Mouse (Mus musculus): ENCODE measurements around the gene 2310009B15Rik.

The 2310009B15Rik gene

DNA sequence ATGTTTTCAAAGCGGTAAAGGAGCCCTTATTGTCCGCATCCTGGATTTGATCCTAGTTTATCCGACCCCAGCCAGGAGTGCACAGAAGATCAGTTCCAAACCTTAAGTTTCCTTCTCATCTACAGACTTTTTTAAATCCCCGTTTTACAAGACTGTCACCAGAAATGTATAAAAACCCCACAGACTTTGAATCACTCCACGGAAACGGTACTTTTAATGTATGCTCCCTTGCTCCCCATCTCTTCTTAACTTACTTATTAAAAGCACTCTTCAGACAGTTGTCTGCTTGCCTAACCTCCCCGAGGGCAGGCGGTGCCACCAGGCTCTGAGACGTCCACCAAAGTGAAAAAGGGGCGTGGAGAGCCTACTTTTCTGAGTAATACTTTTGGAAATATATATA, 13.9 kb downstream of the 2310009B15Rik start:
- no peak for DNase-seq (ENCODE audit: low read depth in 1 of 2, low spot score in 2 of 2)

DNA sequence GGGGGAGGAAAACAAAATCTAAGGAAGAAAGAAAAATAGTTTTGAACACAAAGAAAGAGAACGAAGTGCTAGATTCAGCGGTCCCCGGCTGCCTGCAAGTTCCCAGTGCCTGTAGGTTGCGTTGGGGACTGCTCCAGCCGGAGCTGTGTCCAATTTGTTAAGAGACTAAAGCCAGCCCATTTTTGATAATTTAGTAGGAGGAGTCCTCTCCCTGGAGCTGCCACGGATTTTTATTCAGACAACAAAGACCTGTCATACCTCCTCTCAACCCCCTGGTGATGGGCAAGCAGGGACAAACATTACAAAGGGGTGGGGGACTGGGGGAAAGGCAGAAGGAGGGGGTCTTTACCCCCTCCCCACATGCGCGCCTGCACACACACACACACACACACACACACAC, 14.3 kb downstream of the 2310009B15Rik start:
- DNase-seq (ENCODE audit: low read depth in 1 of 2, low spot score in 2 of 2): no peak

DNA sequence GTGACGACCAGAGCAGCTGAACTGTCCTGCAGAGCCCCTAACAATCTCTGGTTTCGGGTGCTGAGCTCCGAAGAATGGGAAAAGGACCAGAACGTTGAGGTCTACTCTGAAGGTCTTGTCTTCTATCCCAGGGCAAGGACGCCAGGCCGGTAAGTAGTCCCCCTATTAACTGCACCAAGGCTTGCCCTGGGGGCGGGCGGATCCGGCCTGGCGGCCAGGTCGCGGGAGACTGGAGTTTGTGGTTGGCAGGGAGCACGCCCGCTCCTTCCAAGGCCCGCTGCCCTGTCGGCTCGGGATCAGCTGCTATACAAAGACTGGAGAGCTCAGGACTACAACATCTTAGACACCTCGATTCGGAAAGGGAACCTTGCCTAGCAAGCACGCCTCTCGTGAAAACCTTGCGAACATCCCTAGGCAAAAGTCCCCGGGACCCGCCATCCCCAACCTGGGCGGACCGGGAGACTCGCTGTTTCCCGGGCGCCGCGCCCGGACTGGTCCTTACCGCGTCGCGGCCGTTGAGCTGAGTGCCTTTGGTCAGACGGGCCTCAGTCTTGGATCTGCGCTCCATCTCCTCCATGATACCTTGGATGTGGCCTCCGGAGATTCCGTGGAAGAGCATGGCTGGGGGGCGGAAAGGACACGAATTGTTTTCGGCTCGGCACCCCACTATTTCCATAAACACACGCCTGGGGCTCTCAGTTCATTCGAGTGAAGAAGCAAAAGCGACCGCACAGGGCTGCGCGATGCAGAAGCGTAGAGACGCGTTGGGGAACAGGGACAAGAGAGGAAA, 15.2 kb downstream of the 2310009B15Rik start:
- DNase-seq (ENCODE audit: low read depth in 1 of 2, low spot score in 2 of 2): no peak

DNA sequence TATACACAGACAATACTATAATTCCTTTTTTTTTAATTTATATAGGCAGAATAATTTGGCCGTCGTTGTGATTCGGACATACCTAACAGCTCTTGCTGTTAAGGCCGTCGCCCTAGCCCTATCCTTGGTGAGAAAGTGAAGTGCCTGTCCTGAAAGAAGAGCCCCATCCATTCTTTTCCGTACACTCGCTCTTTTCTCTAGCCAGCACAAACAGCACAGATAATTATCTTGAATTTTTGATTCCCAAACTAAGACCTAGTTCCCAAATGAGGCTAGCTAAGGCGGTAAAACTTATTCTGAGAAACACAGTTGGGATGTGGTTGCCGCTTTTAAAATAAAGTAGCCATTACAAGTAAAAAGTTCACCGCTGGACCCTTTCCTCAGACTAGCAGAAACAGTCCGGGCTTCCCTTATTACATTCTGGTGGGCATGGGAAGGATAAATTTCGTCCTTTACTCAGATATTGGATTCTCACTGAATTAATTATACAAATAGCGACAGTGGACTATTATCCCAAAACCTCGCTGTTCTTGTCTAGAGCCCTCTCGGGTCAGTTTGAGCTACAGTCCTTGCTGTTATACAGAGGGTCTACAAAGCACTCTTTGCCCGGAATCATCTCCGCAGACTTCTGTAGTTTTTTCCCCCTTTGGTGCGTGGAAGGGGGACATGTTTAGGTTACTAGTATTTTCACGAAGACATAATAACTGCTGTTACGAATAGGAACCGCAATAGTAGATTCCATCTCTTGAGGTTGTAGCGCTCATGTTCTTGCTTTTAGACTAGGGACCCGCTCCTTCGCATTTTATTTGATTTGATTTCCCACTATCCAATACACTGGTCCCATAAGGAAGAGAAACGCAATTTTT, 16.0 kb downstream of the 2310009B15Rik start:
- DNase-seq (ENCODE audit: low read depth in 1 of 2, low spot score in 2 of 2): no peak

DNA sequence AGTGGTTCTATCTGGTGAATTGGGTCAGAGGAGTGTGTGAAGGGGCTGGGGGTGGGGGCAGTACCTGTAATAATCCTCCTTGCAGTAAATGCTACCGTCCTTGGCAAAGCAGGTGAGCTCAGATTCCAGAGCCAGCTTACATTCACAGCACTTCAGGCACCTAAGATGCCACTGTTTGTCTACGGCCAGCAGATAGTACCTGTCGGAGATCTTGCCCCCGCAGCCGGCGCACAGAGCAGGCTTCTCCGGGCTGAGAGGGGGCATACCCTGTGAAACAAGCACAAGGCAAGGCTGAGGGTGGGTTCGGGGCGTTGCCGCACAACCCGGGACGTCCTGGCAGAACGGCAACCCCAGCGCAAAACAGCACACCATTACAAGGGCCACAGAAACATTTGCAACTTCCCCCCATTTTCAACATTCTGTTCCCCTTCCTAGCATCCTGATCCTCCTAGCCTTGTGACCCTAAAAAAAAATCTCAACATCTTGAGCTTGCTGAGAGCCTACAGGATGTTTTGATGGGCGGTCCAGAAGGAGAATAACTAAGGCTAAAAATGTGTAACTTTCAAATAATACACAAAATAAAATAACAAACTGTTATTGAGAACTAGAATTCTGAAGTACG, 16.7 kb downstream of the 2310009B15Rik start:
- no peak for DNase-seq (ENCODE audit: low read depth in 1 of 2, low spot score in 2 of 2)

DNA sequence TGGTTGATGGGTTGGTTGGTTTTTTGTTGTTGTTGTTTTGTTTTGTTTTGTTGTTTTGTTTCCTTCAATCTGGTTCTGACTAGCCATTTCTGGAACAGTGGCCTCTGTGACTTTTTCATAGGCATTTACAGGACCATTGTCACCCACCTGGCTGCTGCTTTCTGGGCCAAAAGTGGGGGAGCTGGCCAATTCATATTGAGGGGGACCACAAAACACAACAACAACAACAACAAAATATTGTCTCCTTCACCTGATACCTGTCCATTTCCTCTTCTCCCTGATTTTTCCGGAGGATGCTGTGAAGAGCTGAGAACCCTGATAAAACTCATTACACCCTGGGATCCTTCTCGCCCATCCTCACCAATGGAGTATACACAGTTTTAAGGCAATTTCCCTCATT, 17.4 kb downstream of the 2310009B15Rik start:
- no peak for DNase-seq (ENCODE audit: low read depth in 1 of 2, low spot score in 2 of 2)

DNA sequence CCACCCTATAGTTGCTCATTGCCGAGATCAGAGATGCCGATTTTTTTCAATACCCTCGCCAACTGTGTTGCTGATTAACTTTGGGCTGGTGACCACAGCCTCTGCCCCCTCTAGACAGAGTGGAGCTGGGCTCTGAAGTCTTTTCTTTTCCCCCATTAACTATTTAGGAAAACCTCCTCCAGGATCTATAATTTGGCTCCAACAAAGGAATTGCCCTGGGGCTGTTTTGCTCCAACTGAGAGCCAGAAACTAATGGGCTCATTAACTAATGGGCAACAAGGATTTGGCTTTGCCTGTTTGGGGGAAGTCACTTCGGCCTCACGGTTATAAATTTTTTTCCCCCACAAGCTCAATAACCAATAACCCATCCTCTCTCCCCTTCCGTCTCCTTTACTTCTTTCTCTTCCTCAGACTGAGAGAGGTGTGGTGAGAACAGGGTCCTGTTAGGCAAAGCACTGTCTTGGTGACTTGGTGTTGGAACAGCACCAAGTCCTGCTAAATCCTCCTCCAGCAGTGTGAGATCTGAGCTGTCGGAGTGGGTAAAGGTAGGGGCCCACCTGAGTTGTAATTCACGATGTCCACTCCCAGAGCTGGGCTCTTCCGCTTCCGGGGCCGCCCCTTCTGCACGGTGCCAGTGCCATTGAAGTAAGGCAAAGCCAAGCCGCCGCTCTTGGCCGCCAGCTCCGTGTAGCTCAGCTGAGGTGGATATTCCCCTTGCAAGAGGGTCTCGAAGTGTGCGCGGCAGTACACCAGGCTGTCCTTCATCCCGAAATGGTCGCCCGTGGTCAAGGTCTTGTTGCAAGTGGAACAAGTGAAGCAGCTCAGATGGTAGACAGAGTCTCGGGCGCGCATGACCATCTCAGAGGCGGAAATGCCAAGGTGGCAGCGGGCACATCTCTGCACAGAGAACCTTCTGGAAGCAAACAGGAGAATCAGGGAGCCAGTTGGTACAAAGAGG, 18.6 kb downstream of the 2310009B15Rik start:
- DNase-seq (ENCODE audit: low read depth in 1 of 2, low spot score in 2 of 2): no peak

DNA sequence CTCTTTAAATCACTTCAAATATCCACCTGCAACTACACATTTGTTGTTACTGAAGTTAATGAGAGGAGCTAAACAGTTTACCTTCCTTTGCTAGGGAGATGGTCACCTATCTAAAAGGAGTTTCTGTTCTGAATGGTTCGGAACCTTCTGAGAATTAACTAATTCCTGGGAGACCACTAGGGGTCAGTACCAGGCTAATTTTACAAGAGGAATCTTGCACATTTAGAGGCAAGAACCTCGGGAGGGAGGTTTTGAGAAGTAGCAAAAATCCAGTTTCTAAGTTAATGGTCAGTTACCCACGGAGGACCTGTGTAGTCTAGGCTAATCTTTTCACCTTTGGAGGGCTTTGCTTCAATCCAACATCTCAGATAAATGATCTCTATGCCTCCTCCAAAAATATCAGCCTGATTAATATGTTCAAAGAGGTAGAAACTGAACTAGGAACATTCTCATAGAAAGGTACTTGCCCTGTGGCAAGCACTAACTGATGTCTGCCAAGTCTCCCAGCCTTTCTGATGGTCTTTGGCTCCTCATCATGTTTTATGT, 21.2 kb downstream of the 2310009B15Rik start:
- DNase-seq (ENCODE audit: low read depth in 1 of 2, low spot score in 2 of 2): no peak

DNA sequence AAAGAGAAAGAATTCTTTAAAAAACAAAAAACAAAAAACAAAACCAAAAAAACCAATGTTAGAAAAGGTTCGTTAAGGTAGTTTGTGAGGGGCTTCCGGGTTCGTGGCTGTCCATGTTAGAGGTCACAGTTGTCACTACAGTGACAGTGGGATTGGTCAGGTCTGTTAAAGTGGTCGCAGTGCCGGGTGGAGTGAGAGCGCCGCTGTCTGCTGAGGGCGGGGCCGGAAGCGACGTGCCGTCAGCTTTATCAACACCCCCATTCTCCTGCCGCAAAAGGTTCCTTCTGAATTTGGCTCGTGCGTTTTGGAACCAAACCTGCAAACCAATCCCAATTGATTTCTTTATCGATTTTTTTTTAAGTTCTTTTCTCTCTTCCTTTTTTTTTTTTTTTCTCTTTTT, 25.3 kb downstream of the 2310009B15Rik start:
- DNase-seq (ENCODE audit: low read depth in 1 of 2, low spot score in 2 of 2): no peak

DNA sequence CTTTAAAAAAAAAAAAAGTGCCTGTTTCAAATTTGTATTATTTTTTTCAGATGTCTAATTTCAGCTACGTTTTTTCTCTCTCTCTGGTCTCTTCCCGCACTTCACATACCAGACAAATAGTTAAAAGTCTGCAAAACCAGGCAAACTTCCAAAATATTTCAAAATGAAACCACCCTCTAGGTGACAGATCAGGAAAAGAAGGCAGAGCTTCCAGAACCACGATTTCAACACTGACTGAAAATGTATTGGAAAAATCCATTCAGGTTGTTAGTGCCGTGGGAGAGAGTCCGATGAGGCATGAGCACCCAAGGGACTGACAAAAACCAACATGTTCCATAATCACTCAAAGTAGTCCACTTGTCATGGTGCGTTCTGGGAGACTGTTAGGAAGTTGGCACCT, 29.8 kb downstream of the 2310009B15Rik start:
- no peak for DNase-seq (ENCODE audit: low read depth in 1 of 2, low spot score in 2 of 2)

DNA sequence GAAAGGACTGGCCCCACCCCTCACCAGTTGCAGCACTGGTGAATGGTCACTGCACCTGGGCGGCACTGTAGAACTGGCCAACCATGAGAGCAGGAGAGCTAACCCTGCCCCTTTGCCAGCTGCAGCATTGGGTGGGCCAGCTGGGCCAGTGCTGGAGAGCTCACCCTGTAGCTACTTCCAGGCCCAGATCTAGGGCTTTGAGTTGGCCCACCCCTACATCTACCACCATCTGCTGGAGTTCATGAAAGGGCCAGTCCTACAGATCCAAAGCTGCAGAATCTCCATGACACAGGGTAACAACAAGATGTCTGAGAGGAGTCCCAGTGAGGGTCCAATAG, 33.7 kb downstream of the 2310009B15Rik start:
- no peak for DNase-seq (ENCODE audit: low read depth in 1 of 2, low spot score in 2 of 2)

DNA sequence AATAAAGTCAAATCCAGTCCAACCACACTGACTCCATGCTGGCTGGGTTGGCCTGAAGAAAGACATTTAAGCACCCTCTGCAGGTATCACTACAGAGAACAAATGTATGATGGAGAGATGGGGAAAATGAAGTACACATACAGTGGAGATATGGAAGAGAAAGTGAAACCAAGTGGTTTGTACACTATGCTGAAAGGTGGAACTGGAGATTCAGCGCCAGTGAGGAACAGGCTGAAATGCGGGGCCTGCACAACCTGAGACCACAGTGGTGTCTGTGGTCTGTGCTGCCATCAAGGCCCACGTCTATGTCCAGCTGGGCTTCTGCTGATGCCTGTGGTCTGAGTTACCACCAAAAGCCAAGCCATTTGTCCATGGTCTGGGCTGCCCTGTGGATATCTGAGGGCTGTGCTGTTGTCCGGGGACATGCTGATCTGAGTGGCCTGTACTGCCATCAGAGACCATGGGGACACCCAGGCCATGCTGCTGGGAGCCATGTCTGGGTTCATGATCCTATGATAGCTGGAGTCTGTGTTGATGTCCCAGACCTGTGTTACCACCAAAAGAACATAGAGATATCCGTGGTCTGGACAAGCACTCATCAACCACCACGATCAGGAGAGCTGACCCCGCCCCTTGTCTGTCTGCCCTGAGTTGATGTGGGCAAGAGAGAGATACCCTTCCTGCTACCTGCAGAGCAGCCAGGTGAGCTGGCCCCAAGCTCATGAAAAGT, 34.2 kb downstream of the 2310009B15Rik start:
- no peak for DNase-seq (ENCODE audit: low read depth in 1 of 2, low spot score in 2 of 2)

Measured in monocyte, adult 2 months (primary cell).